ENCODE assay signal across 28 mouse cellular contexts in the genomic region with DNA sequence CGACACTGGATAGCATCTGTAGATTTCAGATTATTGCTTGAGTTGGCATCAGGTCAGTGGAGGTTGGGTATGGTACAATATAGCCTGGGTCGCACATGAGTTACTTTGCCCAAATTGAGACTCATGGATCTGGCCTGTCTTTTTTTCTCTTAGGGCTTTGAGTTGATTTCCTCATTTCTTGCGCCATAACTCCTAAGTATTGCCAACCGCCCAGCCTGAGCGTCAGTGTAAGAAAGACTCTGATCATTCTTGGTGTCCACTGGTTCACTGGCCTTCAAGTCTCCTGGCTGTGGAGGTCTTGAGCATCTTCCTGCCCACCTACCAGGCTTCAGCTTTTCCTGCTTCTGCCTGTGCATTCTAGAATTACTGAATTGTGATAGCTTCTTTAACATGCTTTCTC.
"Had no signal": no experiment of that assay in that cellular context is flagged by ENCODE, and none has a peak within 500 bp of the region (broad histone marks: within the 10 kb centered on the region; RNA-seq: fewer than 3 reads in every experiment).

No protein-coding gene starts in this region.

- H3K4me1 ChIP-seq: heart, embryonic 10.5 days; heart, embryonic 12.5 days; hindbrain, embryonic 10.5 days; hindbrain, embryonic 12.5 days; intestine, embryonic 15.5 days; kidney, embryonic 15.5 days; limb, embryonic 13.5 days; limb, embryonic 15.5 days; liver, embryonic 12.5 days had no signal

- H3K36me3 ChIP-seq: intestine, embryonic 15.5 days had no signal

- ATAC-seq: hindbrain, embryonic 16.5 days; inflammation-experienced regulatory T-cells, adult 6 months; intestine, embryonic 15.5 days; intestine, postnatal 0 days; liver, embryonic 12.5 days had no signal

- H3K4me2 ChIP-seq: heart, embryonic 12.5 days; hindbrain, embryonic 12.5 days; hindbrain, embryonic 14.5 days; intestine, embryonic 15.5 days; kidney, embryonic 15.5 days; limb, embryonic 13.5 days; limb, embryonic 15.5 days; liver, embryonic 12.5 days had no signal

- H3K27me3 ChIP-seq: heart, embryonic 12.5 days; hindbrain, embryonic 12.5 days; intestine, embryonic 15.5 days; kidney, embryonic 15.5 days; limb, embryonic 13.5 days; limb, embryonic 15.5 days; liver, embryonic 12.5 days had no signal

- H3K9ac ChIP-seq: heart, embryonic 12.5 days; hindbrain, embryonic 12.5 days; hindbrain, embryonic 14.5 days; intestine, embryonic 15.5 days; kidney, embryonic 15.5 days; limb, embryonic 13.5 days; limb, embryonic 15.5 days; liver, embryonic 12.5 days; liver, embryonic 14.5 days had no signal

- H3K4me3 ChIP-seq: heart, adult 2 months; heart, embryonic 10.5 days; heart, embryonic 12.5 days; hindbrain, embryonic 10.5 days; hindbrain, embryonic 12.5 days; intestine, embryonic 15.5 days; kidney, embryonic 15.5 days; limb, embryonic 13.5 days; limb, embryonic 15.5 days; liver, embryonic 12.5 days had no signal

- DNase-seq: gastrocnemius, postnatal 14 days; gastrocnemius, postnatal 36 days; heart, adult 11 months; heart, adult 2 months; heart, postnatal 10 days; heart, postnatal 4 days; kidney, adult 2 months; kidney, adult 9 months; kidney, postnatal 14 days; kidney, postnatal 36 days; layer of hippocampus, adult 9-11 months; layer of hippocampus, postnatal 36 days; left cerebral cortex, postnatal 4 days had no signal

- H3K9me3 ChIP-seq: heart, embryonic 10.5 days; heart, embryonic 12.5 days; hindbrain, embryonic 10.5 days; hindbrain, embryonic 12.5 days; intestine, embryonic 15.5 days; kidney, embryonic 15.5 days; limb, embryonic 13.5 days; limb, embryonic 15.5 days; liver, embryonic 12.5 days had no signal

- H3K27ac ChIP-seq: heart, adult 2 months; heart, embryonic 10.5 days; hindbrain, embryonic 10.5 days; hindbrain, embryonic 12.5 days; hindbrain, embryonic 14.5 days; intestine, embryonic 15.5 days; kidney, embryonic 15.5 days; kidney, postnatal 0 days; limb, embryonic 13.5 days; limb, embryonic 15.5 days; liver, embryonic 12.5 days; liver, embryonic 14.5 days had no signal
